Mouse (Mus musculus): ENCODE results near the gene Nts. TPM values are rescaled to one million over a fixed set of nuclear protein-coding genes. Genes with fewer than 3 reads are reported as not detected.
"Not testable (repeated sequence)": the region's sequence is repeated elsewhere in the genome, so short reads cannot be mapped to it uniquely, and the experiment has no call there.

Nts gene
- polyA plus RNA-seq, 1 experiment from 2014 or later, result 11.1 TPM

DNA sequence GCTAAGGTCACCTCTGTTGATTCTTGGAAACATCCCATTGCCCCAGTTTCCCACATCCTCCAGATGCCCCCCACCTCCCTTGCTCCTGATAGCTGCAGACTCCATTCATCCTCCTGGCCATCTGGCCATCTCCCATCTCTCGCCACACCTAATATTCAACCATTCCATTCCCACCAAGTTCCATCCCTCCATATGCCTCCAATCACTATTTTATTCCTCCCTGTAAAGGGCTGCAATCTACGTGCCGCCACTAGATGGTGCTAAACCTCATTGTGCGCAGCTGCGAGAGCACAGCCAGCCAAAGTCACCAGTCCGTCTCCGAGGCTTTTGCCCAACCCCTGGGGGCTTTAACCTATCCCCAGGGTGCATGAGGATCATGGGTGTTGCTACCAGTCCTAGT, 55.2 kb downstream of the Nts start:
- not testable (repeated sequence) for H3K4me3 ChIP-seq; H3K9ac ChIP-seq; H3K27me3 ChIP-seq (replicated peaks); H3K9me3 ChIP-seq; H3K27ac ChIP-seq; H3K4me1 ChIP-seq; H3K36me3 ChIP-seq (replicated peaks)
- H3K4me2 ChIP-seq, result 0 out of 2 replicates have a peak overlapping the region, but pooled peaks have one; percentile 24
- ATAC-seq (replicated peaks), result peak; percentile 48; the same call in 1 of the 2 replicates
- WGBS, result 5% methylated on average over 6 of the region's 7 CpGs

Other genes with a start within 250 kb of the Nts start
- 2.0 and 2.6 TPM in 2 replicates for gene Rassf9, start 21.7 kb upstream of the Nts start, polyA plus RNA-seq (2015; fragmentation: Nextera tagmentation; extraction: Ambion mirVana)

All from midbrain, embryonic 15.5 days (tissue).